Mouse (Mus musculus): Measurements from ENCODE around the gene Klrb1c.
"Not testable (repeated sequence)": the region's sequence is repeated elsewhere in the genome, so short reads cannot be mapped to it uniquely, and the experiment has no call there.

Gene Klrb1c

DNA sequence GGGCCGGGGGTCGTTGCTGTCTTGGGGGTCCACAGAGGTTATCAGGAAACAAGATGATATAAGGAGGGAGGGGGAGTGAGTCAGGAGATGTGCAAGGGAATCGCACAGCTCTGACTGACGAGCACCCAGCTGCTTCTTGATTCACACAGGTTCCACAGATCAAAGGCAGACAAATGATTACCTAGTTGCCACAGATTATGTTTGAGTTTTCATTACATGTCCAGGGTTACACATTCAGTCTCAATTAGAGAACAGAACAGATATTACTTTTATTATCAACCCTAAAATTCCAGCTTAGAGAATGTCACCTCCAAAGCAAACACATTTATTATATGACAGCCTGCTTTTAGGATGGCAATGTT is 33.6 kb downstream of the Klrb1c start:
- not testable (repeated sequence) for DNase-seq (ENCODE audit: low spot score)

DNA sequence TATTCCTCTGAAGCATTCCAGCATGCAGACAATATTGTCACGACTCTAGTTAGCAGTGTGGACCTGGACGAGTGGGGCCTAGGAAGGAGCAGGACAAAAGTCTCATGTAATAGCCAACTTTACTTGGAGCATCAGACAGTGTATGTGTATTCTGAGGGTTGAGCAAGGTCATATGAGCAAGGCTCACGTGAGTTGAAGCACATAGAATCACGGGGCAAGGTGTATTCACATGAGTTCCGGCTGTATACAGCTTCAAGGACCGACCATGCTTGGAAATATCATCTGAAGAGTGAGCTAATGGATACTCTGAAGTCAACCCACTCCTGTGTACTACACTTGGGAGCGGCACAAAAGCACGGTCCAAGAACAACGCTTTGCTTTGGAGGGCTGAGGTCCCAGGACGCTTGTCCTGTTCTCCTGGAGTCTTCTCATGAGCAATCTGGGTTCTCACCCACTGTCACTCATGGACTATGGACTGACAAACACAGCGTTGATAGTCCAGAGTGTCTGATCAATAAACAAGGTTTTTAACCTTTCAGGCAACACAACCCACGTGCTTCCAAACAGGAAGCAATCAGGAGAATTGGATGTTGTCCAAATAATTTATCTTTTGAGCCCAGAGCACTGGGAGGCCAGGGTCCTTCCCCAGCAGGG is 34.1 kb downstream of the Klrb1c start:
- not testable (repeated sequence) for DNase-seq (ENCODE audit: low spot score)

DNA sequence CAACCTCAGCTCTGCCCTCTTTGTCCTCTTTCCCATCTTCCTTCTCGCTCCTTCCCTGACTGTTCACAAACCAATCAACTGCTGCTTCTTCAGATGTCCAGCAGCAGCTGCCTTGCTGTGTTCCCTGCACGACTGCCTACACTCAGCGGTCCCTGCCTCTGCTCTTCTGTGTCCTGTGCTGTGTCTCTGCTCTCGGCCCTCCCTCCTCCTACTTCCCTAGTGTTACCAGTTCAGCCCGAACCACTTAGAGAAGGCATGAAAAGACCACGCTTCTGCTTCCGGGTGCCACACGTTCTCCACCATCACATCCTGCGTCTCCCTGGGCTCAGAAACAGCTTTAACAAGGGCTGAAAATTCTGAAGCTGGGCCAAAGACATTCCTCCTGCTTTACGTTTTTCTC is 34.8 kb downstream of the Klrb1c start:
- not testable (repeated sequence) for DNase-seq (ENCODE audit: low spot score)

DNA sequence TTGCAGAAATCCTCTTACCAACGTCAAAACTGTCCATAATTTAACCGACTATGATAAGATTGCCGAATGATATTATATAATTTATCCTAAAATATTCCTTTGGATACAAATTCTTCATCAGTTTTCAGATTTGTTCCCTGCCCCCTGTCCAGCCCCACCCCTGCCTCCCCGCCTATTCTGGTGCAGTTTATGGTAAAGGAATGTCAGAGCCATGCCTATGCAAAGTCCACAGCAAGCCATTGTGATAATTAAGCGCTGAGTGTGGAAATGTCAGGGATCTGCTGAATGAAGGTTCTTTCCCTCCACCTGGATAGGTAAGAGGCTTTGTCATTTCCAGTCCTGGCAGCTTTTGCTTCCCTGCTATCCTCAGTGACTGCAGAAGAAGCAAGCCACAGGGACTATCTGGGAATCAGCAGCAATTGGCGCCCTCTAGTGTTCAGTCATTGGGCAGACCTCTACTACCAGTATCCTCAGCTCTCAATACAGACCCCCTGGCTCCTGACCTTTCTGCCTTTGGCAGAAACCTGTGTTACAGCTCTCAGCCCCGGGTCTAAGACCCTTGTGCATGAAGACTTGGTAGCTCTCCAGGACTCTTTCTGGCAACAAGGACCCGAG is 35.3 kb downstream of the Klrb1c start:
- peak; percentile 89 for DNase-seq (ENCODE audit: low spot score)

DNA sequence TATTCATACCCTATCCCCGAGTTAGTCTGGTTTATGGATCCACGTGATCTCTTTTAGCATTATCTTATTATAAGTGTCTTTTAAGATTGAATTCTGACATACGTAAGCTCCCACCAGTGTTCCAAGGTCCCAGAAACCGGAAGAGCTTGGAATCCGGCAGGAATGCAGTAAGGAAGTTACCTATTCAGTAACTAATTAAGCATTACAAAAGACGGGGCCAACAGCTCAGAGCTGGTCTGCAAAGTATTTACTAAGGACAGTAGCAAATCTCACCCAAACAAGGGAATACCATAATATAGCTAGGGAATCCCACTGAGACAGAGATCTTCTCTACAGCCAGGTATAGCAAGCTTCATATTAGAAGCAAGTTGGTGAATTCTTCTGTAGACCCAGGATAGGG is 42.0 kb downstream of the Klrb1c start:
- DNase-seq (ENCODE audit: low spot score), result not testable (repeated sequence)

DNA sequence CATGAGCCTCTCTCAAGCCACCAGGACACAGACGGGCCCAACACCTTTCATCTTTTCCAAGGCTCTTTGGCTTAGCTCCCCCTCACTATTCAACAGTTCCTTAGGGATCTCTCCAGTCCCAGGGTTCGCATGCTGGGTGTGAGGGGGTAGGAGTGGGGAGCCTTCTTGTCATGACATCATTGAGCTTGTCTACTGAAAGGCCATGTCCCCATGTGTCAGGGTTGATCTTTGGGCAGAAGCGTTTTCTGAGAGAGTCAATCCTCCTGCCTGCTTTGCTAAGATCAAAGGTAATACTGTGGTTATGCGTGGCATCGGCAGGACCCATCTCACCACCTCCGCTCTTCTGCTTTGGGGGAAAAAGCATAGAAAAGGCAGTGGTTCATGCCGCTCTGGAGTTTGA is 51.6 kb downstream of the Klrb1c start:
- DNase-seq (ENCODE audit: low spot score), result no peak

DNA sequence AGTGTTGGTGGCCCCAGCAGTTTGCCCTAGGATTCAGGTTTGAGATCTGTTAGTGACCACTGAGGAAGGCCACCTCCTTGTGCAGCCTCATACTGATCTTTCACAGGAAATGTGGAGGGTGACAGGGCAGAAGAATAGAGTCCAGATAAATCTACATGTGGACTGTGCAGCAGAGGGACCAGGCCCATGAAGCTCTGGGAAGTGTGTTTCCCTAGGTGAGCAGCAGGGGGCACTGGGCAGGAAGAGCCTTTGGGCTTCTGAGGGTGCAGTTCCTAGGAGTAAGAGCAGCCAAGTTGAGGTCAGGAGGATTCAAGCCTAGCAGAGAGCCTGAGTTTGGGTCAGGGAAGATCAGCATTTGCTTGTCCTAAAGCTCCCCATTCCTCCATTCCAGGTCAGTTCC is 52.9 kb downstream of the Klrb1c start:
- peak; percentile 24 for DNase-seq (ENCODE audit: low spot score)

DNA sequence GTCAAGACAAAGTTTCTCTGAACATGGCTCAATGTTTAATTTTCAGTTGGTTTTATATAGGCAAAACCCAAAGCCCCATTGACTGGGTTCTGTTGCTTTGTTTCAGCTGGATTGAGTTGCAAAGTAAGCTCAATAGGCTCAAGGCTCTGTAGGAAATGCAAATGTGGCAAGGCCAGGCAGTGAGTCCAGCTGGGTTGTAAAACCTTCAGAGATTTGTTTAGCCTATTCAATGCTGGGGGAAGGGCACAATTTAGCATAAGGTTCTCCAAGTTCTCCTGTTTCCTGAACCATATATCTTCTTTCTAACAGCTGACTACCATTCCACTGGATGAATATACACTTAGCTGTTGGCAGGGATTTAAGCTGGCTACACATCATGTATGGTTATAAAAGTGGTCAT is 54.1 kb downstream of the Klrb1c start:
- no peak for DNase-seq (ENCODE audit: low spot score)

DNA sequence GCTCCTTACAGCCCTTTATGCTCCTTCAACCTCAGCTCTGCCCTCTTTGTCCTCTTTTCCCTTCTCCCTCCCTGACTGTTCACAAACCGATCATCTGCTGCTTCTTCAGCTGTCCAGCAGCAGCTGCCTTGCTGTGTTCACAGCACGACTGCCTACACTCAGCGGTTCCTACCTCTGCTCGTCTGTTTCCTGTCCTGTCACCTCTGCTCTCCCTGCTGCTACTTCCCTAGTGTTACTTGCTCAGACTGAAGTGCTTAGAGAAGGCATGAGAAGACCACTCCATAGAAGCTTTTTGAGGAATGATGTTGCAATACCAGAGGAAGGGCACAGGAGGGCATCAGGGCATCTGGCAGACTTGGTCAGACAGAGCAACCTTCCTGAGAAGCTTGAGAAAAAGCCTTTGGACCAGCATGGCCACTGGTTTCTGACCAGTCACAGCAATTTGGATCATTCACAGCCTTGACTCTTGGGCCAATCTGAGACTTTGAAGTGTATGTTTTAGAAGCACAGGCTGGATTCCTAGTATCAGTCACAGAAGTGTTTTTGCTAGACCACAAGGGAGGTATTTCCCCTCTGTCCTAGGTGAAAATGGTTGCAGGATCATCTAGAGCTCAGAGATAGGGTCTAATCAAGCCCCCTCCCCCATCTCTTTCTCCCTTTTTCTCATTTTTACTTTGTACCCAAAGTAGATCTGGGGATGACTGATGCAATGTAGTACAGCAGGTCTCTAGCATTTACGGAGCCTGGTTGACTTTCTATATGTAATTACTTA is 54.9 kb downstream of the Klrb1c start:
- no peak for DNase-seq (ENCODE audit: low spot score)

DNA sequence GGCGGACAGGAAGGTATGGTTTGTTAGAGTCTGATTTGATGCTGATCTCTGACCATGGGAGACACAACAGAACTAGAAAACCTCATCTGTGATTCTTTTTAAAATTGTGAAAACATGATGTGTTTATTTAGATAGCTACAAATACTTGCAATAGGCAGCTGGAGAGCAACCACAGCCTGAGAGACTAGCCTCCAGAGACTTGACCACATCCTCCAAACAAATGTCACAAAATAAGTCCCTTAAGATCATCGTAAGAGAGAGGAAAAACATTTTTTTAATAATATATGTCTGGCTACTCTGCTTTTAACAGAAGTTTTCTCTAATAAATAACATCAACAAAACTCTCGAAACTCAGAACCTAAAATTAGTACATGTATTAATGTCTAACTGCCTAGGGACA is 57.0 kb downstream of the Klrb1c start:
- peak; percentile 6 for DNase-seq (ENCODE audit: low spot score)
